Mouse (Mus musculus) Patski (cell line): ENCODE measurements around the gene Ifi27l2b. TPM values are rescaled to one million over a fixed set of nuclear protein-coding genes. Genes with fewer than 3 reads are reported as not detected.
A peak's percentile ranks its signal among the peaks of the same experiment; 100 is the strongest.
"Not testable (repeated sequence)": the region's sequence is repeated elsewhere in the genome, so short reads cannot be mapped to it uniquely, and the experiment has no call there.

Source experiments
- ATAC-seq: fragments of 100-300 bp; one replicate; pipeline ENCODE4 v1.8.0; 2021
- CTCF ChIA-PET: fragments of 350-600 bp; sonication (Branson Sonifier 250); formaldehyde crosslinking; loops from one replicate; lab custom pipeline; 2022; ENCODE audit warnings: inconsistent platforms; lab: Charles Lee
- POLR2A ChIA-PET: fragments of 350-600 bp; sonication (Branson Sonifier 250); formaldehyde crosslinking; loops from one replicate; lab custom pipeline; 2022; ENCODE audit warnings: antibody characterized with exemption, inconsistent platforms; lab: Charles Lee
- DNase-seq: peaks from one replicate; pipeline ENCODE4 v3.0.0-alpha.2; 2011; ENCODE audit warnings: low read depth, low spot score
- H3K27me3 ChIP-seq: fragments of 371-371 bp; one replicate; pipeline ENCODE4 v1.5.1; 2021
- CTCF ChIP-seq: fragments of 100-300 bp; IDR thresholded peaks from one replicate; pipeline ENCODE4 v1.5.1; 2021
- in situ Hi-C: fragments of 300-500 bp; cut with MboI; formaldehyde crosslinking; loops from 3 replicates; pipeline ENCODE4 v1.11.1; 2018; ENCODE audit warnings: low pct_unique_long_range_greater_than_20kb, mixed read lengths
- polyA plus RNA-seq: library from polyadenylated mRNA; unstranded; gene quantifications from one replicate; pipeline ENCODE4 v1.2.3, GENCODE M21; 2021

Ifi27l2b gene
- not detected for polyA plus RNA-seq

GRCm38 (mm10) chr12:103457140-103457539, at the start of gene Ifi27l2b:
TSS of gene Ifi27l2b (minus strand) at chr12:103457223.
- ATAC-seq (no peak), DNase-seq (no peak)
- in situ Hi-C loops = no loop called here
- ChIA-PET POLR2A (no interaction called here), CTCF (no interaction called here)
- TF ChIP-seq CTCF = no peak
- H3K27me3 ChIP-seq = peaks cover 4% of the 10 kb centered on the region

GRCm38 (mm10) chr12:103504402-103504801, 47.4 kb upstream of the Ifi27l2b start:
- H3K27me3 ChIP-seq = peaks cover 5% of the 10 kb centered on the region
- CTCF ChIA-PET = interaction anchor here (1.2 kb wide), 1 partner anchor 11 kb away, joined by 3 read pairs; no protein-coding TSS in a partner anchor
- DNase-seq (no peak), ATAC-seq (no peak)
- in situ Hi-C loops = no loop called here
- no peak for TF ChIP-seq CTCF
- POLR2A ChIA-PET = no interaction called here

DNA sequence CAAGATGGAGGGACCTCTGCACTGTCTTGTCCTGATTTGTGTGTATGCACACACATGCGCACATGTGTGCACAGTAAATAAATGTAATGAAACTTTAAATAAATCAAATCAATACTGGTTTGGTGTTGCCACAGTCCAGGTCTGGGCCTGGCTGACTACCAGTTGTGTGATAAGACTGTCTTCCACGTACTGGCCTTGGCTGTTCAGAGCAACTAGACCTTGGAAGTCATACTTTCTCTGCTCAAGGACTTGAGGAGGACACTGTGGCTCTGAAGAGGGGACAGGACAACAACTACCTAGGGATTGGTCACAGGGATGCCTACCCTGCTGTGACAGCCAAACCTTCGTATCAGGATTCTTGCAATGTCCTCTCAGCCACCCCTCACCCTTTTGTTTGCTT, 46.3 kb upstream of the Ifi27l2b start:
- no peaks in the 10 kb centered on the region for H3K27me3 ChIP-seq
- no peak for DNase-seq
- TF ChIP-seq CTCF = no peak
- ATAC-seq = no peak
- POLR2A ChIA-PET = no interaction called here
- in situ Hi-C loops = no loop called here
- CTCF ChIA-PET = interaction anchor here (1.2 kb wide), 1 partner anchor 10 kb away, joined by 3 read pairs; no protein-coding TSS in a partner anchor

DNA sequence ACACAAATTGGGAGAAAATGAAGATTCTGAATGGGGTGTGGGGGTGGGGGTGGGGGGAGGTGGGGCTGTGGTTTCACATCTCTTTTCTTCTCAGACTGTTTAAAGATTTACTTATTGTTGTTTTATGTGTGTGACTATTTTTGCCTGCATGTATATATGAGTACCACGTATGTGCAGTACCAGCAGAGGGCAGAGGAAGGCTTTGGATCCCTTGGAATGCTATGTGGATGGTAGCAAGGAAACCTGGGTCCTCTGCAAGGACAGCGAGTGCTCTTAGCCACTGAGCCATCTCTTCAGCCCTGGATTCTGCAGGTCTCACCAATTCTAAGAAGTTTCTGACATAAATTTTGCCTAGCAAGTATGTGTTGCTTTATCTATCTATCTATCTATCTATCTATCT, 42.2 kb upstream of the Ifi27l2b start:
- ATAC-seq (no peak), DNase-seq (no peak)
- H3K27me3 ChIP-seq = no peaks in the 10 kb centered on the region
- ChIA-PET POLR2A (no interaction called here), CTCF (no interaction called here)
- TF ChIP-seq CTCF = no peak
- in situ Hi-C loops = loop anchor here (25.0 kb wide), 1 partner anchor 362 kb away; no protein-coding TSS in a partner anchor

DNA sequence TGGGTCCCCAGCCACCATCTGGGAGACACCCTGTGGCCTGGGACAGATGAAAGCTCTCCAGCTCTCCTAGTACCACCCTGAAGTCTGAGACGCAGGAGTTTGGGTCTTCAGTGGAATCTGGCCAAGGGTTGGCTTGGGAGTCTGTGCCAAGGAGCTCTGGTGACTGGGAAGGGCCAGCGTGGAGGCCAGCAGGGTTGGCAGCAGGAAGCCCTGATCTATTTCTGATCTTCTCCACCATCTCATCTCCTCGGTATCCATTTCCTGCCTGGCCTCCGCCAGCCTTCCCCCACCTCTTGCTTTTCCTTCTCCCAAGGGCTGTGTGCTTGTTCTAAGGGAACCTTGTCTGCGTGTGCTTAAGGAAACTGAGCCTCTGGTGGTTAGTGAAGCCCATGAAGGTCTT, 41.7 kb upstream of the Ifi27l2b start:
- ChIA-PET POLR2A (no interaction called here), CTCF (no interaction called here)
- in situ Hi-C loops = loop anchor here (25.0 kb wide), 1 partner anchor 361 kb away; no protein-coding TSS in a partner anchor
- TF ChIP-seq CTCF = no peak
- DNase-seq (no peak), ATAC-seq (no peak)
- H3K27me3 ChIP-seq = no peaks in the 10 kb centered on the region

DNA sequence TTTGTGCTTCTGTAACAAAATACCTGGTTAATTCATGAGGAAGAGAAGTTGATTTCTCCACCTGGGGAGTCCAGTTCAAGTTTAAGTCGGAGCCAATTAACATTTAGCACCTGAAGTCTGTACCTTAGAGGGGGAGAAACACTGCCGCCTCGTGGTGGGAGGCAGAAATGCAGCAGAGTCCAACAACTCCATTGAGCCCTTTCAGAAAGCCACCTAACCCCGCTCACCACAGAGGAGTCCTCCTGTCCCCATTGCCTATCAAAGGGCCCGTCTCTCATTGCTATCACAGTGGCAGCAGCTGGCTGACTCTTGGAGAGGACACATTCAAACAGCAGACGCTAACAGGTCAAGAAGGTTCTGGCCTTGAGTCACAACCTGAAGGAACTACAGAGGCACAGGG, 37.5 kb upstream of the Ifi27l2b start:
- ChIA-PET POLR2A (no interaction called here), CTCF (interaction anchor here (1.3 to 1.6 kb wide), 2 partner anchors 9 to 68 kb away, joined by 3 read pairs; no protein-coding TSS in a partner anchor)
- no peak for DNase-seq
- TF ChIP-seq CTCF = peak; percentile 83
- no peak for ATAC-seq
- H3K27me3 ChIP-seq = no peaks in the 10 kb centered on the region
- in situ Hi-C loops = loop anchor here (5.0 to 25.0 kb wide), 2 partner anchors 67 to 357 kb away; partner anchors contain the start of gene Ddx24

DNA sequence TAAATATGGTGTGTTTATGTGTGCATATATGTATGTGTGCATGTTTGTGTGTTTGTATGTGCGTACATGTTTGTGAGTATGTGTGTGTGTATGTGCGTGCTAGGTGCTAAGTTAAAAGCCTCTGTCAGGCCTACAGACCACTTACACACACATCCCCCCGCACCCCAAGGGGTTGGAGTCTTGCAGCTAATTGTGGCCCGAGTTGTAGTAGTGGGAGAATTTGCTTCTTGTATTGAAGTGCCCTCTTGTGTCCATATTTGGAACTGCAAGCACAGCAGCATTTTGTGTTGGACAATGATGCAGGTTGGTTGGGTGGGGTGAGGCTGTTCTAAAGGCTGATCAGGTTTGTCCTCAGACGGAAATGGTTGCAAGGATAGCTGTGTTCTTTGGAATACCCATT, 35.7 kb upstream of the Ifi27l2b start:
- in situ Hi-C loops = loop anchor here (5.0 to 25.0 kb wide), 2 partner anchors 65 to 355 kb away; partner anchors contain the start of gene Ddx24
- CTCF ChIA-PET = interaction anchor here (0.6 to 2.1 kb wide), 5 partner anchors 9 to 176 kb away, joined by 3 to 13 read pairs (median 3); partner anchors contain the start of gene Ddx24
- DNase-seq = peak; percentile 17
- POLR2A ChIA-PET = no interaction called here
- H3K27me3 ChIP-seq = peaks cover 3% of the 10 kb centered on the region
- no peak for ATAC-seq
- peak; percentile 81 for TF ChIP-seq CTCF

DNA sequence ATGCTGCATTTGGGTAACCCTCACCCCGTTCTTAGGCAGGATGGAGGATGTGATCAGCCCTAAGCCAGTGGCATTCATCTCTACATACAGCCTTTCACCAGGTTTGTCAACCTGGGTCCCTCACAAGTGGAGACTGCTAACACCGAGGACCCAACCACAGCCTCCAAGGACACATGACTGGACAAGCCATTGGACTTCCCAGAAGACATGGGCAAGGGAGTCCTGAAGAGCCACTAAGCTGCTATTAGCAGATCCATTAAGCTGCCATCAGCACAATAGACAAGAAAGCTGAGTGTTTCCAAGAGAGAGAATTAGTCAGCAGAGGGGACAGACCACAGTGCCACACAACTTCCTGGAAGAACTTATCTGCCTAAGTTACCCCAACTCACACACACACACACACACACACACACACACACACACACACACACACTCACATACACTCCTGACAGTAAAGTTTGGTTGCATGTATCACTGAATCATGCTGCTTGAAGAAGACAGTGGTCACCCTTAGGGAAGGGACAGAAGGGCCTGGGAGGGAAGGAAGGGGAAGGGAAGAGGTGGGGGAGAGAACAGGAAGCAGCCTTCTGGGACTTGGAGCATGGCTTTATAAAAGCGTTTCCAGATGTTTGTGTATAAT, 34.2 kb upstream of the Ifi27l2b start:
- POLR2A ChIA-PET = no interaction called here
- in situ Hi-C loops = loop anchor here (5.0 to 25.0 kb wide), 2 partner anchors 64 to 354 kb away; partner anchors contain the start of gene Ddx24
- CTCF ChIA-PET = interaction anchor here (0.8 kb wide), 1 partner anchor 66 kb away, joined by 4 read pairs; the partner anchor contains the start of gene Ddx24
- TF ChIP-seq CTCF = no peak
- DNase-seq (no peak), ATAC-seq (no peak)
- H3K27me3 ChIP-seq = peaks cover 12% of the 10 kb centered on the region

GRCm38 (mm10) chr12:103487750-103488149, 30.7 kb upstream of the Ifi27l2b start:
- in situ Hi-C loops = loop anchor here (25.0 kb wide), 1 partner anchor 350 kb away; no protein-coding TSS in a partner anchor
- POLR2A ChIA-PET = no interaction called here
- CTCF ChIA-PET = interaction anchor here (1.7 kb wide), 1 partner anchor 54 kb away, joined by 3 read pairs; the partner anchor contains the start of gene Ifi27
- H3K27me3 ChIP-seq = peaks cover 31% of the 10 kb centered on the region
- DNase-seq (no peak), ATAC-seq (no peak)
- TF ChIP-seq CTCF = no peak

- in situ Hi-C loops = loop anchor here (25.0 kb wide), 1 partner anchor 350 kb away; no protein-coding TSS in a partner anchor
- no peak for TF ChIP-seq CTCF
- ChIA-PET CTCF (interaction anchor here (1.7 kb wide), 1 partner anchor 53 kb away, joined by 3 read pairs; the partner anchor contains the start of gene Ifi27), POLR2A (no interaction called here)
- no peak for ATAC-seq
- DNase-seq = no peak
- H3K27me3 ChIP-seq = peaks cover 31% of the 10 kb centered on the region
These were observed 30.3 kb upstream of the Ifi27l2b start for GRCm38 (mm10) chr12:103487276-103487675.

DNA sequence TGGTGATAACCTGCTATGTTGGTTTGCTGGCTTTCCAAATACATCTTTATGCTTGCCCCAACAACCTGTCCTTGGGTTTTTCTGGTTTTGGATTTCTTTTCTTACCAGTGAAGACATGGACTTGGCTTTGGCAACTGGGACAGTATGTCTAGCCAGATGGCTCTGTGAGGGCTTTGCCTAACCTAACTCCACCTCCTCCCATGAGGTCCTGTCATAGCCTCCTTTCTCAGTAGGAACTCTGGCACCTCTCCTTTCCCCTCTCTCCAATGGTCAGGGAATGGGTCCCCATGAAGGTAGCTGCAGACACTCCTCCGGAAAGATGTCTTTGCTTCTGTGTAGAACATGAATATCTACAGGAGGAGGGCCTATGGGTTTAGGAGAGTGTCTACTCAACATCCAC, 29.7 kb upstream of the Ifi27l2b start:
- ChIA-PET POLR2A (no interaction called here), CTCF (interaction anchor here (1.7 kb wide), 1 partner anchor 53 kb away, joined by 3 read pairs; the partner anchor contains the start of gene Ifi27)
- no peak for DNase-seq
- ATAC-seq = no peak
- TF ChIP-seq CTCF = no peak
- peaks cover 31% of the 10 kb centered on the region for H3K27me3 ChIP-seq
- in situ Hi-C loops = loop anchor here (25.0 kb wide), 1 partner anchor 349 kb away; no protein-coding TSS in a partner anchor

GRCm38 (mm10) chr12:103484200-103484972, 27.4 kb upstream of the Ifi27l2b start:
- in situ Hi-C loops = loop anchor here (25.0 kb wide), 1 partner anchor 347 kb away; no protein-coding TSS in a partner anchor
- peaks cover 33% of the 10 kb centered on the region for H3K27me3 ChIP-seq
- POLR2A ChIA-PET, DNase-seq, ATAC-seq: not testable (repeated sequence)
- CTCF ChIA-PET = interaction anchor here (1.7 kb wide), 1 partner anchor 9 kb away, joined by 5 read pairs; no protein-coding TSS in a partner anchor
